Mouse (Mus musculus) CH12.LX (cell line): ENCODE data around the gene Prkn. TPM values are rescaled to one million over a fixed set of nuclear protein-coding genes. Genes with fewer than 3 reads are reported as not detected.
A peak's percentile ranks its signal among the peaks of the same experiment; 100 is the strongest.

Source experiments
- DNase-seq: peaks from one replicate; pipeline ENCODE4 v3.0.0-alpha.2; 2013; ENCODE audit errors: extremely low read depth
- H3K27ac ChIP-seq: 2 replicates; pipeline ENCODE4 v1.5.1; 2012; ENCODE audit warnings: low read depth, mild to moderate bottlenecking, control low read depth, moderate library complexity; ENCODE audit not compliant: insufficient read depth
- H3K27me3 ChIP-seq: replicated peaks from 2 replicates; pipeline ENCODE3; 2012; ENCODE audit warnings: inconsistent platforms
- H3K36me3 ChIP-seq, 2 experiments: replicated peaks in 1 of 2; 2 replicates each; pipeline versions ENCODE3 to v1.6.1; 2012; ENCODE audit warnings: inconsistent platforms in 1 of 2, low read length in 1 of 2, mild to moderate bottlenecking in 1 of 2, mixed read lengths in 1 of 2, moderate library complexity in 1 of 2; ENCODE audit not compliant: control insufficient read depth in 1 of 2, insufficient read depth in 1 of 2
- H3K4me1 ChIP-seq, 2 experiments: 2 replicates each; pipeline ENCODE4 v1.6.1; 2012; ENCODE audit warnings: inconsistent platforms in 1 of 2, moderate library complexity in 1 of 2; ENCODE audit not compliant: insufficient read depth in 2 of 2, control insufficient read depth in 1 of 2
- H3K4me2 ChIP-seq: 2 replicates; pipeline ENCODE4 v1.6.1; 2012; ENCODE audit warnings: low read depth, mild to moderate bottlenecking, control low read depth; ENCODE audit not compliant: poor library complexity, insufficient read depth, severe bottlenecking
- H3K4me3 ChIP-seq, 3 experiments: fragments of 150-350 bp in 1 of 3; sonication (generic) in 1 of 3; replicated peaks in 1 of 3; 2 replicates each; pipeline versions ENCODE3 to v1.5.1; 2011 to 2012; ENCODE audit warnings: low read depth in 2 of 3, low read length in 2 of 3, mild to moderate bottlenecking in 2 of 3, moderate library complexity in 2 of 3, control low read depth in 1 of 3, improper control_type of control experiment in 1 of 3, inconsistent platforms in 1 of 3, mixed read lengths in 1 of 3; ENCODE audit not compliant: poor library complexity in 1 of 3
- H3K79me2 ChIP-seq: replicated peaks from 2 replicates; pipeline ENCODE4 v1.6.1; 2012; ENCODE audit warnings: mild to moderate bottlenecking, moderate library complexity; ENCODE audit not compliant: control insufficient read depth, poor library complexity, insufficient read depth, severe bottlenecking; ENCODE audit errors: extremely low read depth
- H3K9ac ChIP-seq: 2 replicates; pipeline ENCODE4 v1.6.1; 2012; ENCODE audit warnings: low read depth, mild to moderate bottlenecking, control low read depth, moderate library complexity; ENCODE audit not compliant: insufficient read depth
- H3K9me3 ChIP-seq: replicated peaks from 2 replicates; pipeline ENCODE3; 2012; ENCODE audit warnings: low read length, inconsistent platforms, mixed read lengths
- CHD1 ChIP-seq: IDR thresholded peaks from 2 replicates; pipeline ENCODE4 v1.6.1; 2012; ENCODE audit warnings: low read depth, low read length, improper control_type of control experiment, inconsistent platforms
- CHD2 ChIP-seq: IDR thresholded peaks from 2 replicates; pipeline ENCODE4 v1.6.1; 2011; ENCODE audit warnings: low read length, improper control_type of control experiment
- CTCF ChIP-seq, 2 experiments: IDR thresholded peaks in 1 of 2; conservative IDR thresholded peaks in 1 of 2; 2 replicates each; pipeline ENCODE4 v1.5.1; 2011 to 2012; ENCODE audit warnings: low read depth in 2 of 2, low read length in 2 of 2, improper control_type of control experiment in 1 of 2, inconsistent platforms in 1 of 2, mild to moderate bottlenecking in 1 of 2, moderate library complexity in 1 of 2
- E2F4 ChIP-seq: IDR thresholded peaks from 2 replicates; pipeline ENCODE4 v1.6.1; 2011; ENCODE audit warnings: low read depth, low read length, improper control_type of control experiment; ENCODE audit not compliant: insufficient replicate concordance
- ETS1 ChIP-seq: conservative IDR thresholded peaks from 2 replicates; pipeline ENCODE4 v1.6.1; 2012; ENCODE audit warnings: low read depth, mild to moderate bottlenecking, inconsistent platforms, low read length, improper control_type of control experiment, moderate library complexity
- HCFC1 ChIP-seq: IDR thresholded peaks from 2 replicates; pipeline ENCODE4 v1.6.1; 2012; ENCODE audit warnings: low read depth, mild to moderate bottlenecking, inconsistent platforms, low read length, improper control_type of control experiment
- IRF4 ChIP-seq: IDR thresholded peaks from 2 replicates; pipeline ENCODE4 v1.6.1; 2014; ENCODE audit warnings: low read depth, mild to moderate bottlenecking, inconsistent platforms, low read length, improper control_type of control experiment
- KAT2A ChIP-seq: IDR thresholded peaks from 2 replicates; pipeline ENCODE4 v1.6.1; 2012; ENCODE audit warnings: low read length, improper control_type of control experiment, inconsistent platforms; ENCODE audit not compliant: insufficient replicate concordance
- MAX ChIP-seq: IDR thresholded peaks from 2 replicates; pipeline ENCODE4 v1.6.1; 2011; ENCODE audit warnings: low read length, improper control_type of control experiment
- MEF2A ChIP-seq: IDR thresholded peaks from 2 replicates; pipeline ENCODE4 v1.6.1; 2014; ENCODE audit warnings: low read depth, mild to moderate bottlenecking, inconsistent platforms, low read length, improper control_type of control experiment, borderline replicate concordance
- MYC ChIP-seq: IDR thresholded peaks from 2 replicates; pipeline ENCODE4 v1.6.1; 2011; ENCODE audit warnings: low read depth, mild to moderate bottlenecking, improper control_type of control experiment, low read length
- NELFE ChIP-seq: IDR thresholded peaks from 2 replicates; pipeline ENCODE4 v1.6.1; 2011; ENCODE audit warnings: low read depth, low read length, improper control_type of control experiment
- NRF1 ChIP-seq: IDR thresholded peaks from 2 replicates; pipeline ENCODE4 v1.6.1; 2014; ENCODE audit warnings: low read depth, mild to moderate bottlenecking, inconsistent platforms, low read length, improper control_type of control experiment, moderate library complexity
- POLR2A ChIP-seq: IDR thresholded peaks from 2 replicates; pipeline ENCODE4 v1.6.1; 2011; ENCODE audit warnings: low read depth, mild to moderate bottlenecking, improper control_type of control experiment, low read length
- POLR2AphosphoS2 ChIP-seq: IDR thresholded peaks from 2 replicates; pipeline ENCODE4 v1.6.1; 2011; ENCODE audit warnings: low read depth, low read length, improper control_type of control experiment
- RCOR1 ChIP-seq: conservative IDR thresholded peaks from 2 replicates; pipeline ENCODE4 v1.6.1; 2012; ENCODE audit warnings: low read depth, mild to moderate bottlenecking, inconsistent platforms, low read length, improper control_type of control experiment
- UBTF ChIP-seq: IDR thresholded peaks from 2 replicates; pipeline ENCODE4 v1.6.1; 2012; ENCODE audit warnings: low read depth, mild to moderate bottlenecking, inconsistent platforms, low read length, improper control_type of control experiment, moderate library complexity
- USF1 ChIP-seq: IDR thresholded peaks from 2 replicates; pipeline ENCODE4 v1.6.1; 2014; ENCODE audit warnings: low read depth, mild to moderate bottlenecking, inconsistent platforms, low read length, improper control_type of control experiment
- USF2 ChIP-seq: conservative IDR thresholded peaks from 2 replicates; pipeline ENCODE4 v1.6.1; 2011; ENCODE audit warnings: low read depth, low read length, improper control_type of control experiment
- ZKSCAN1 ChIP-seq: IDR thresholded peaks from 2 replicates; pipeline ENCODE4 v1.6.1; 2012; ENCODE audit warnings: low read depth, inconsistent platforms, low read length, improper control_type of control experiment, borderline replicate concordance
- ZNF384 ChIP-seq: IDR thresholded peaks from 2 replicates; pipeline ENCODE4 v1.6.1; 2012; ENCODE audit warnings: low read depth, low read length, improper control_type of control experiment, inconsistent platforms
- dilution Hi-C: fragments of 300-500 bp; cut with MboI; formaldehyde crosslinking; loops from 2 replicates; pipeline ENCODE4 v1.14.3; 2020; ENCODE audit warnings: low sequenced_read_pairs; ENCODE audit not compliant: extremely low pct_unique_long_range_greater_than_20kb, extremely low pct_ligation_motif_present
- in situ Hi-C: fragments of 300-500 bp; cut with MboI; formaldehyde crosslinking; loops from 3 replicates; pipeline ENCODE4 v1.14.3; 2019; ENCODE audit warnings: low sequenced_read_pairs, low pct_ligation_motif_present, low pct_unique_long_range_greater_than_20kb, mixed read lengths
- polyA plus RNA-seq: library from polyadenylated mRNA; unstranded; fragments of >175 nt; gene quantifications from 2 replicates; pipeline ENCODE4 v1.2.1, GENCODE M21; 2012; ENCODE audit warnings: low read depth; ENCODE audit not compliant: insufficient read length
- total RNA-seq, 2 experiments: library from RNA; depleted of rRNA; stranded (reverse); fragments of 300-350 nt in 1 of 2; fragments of >200 nt in 1 of 2; gene quantifications; 2 replicates each; pipeline ENCODE4 v1.2.3; 2012 to 2014

Prkn gene
- total and polyA plus RNA-seq, 3 experiments, result 0.08 TPM; not detected in 2

GRCm38 (mm10) chr17:10962151-10962550, 122.0 kb downstream of the Prkn start:
- Histone ChIP-seq H3K27ac (no peak overlapping the region), H3K4me3 (no peak overlapping the region), H3K27me3 (no peaks in the 10 kb centered on the region), H3K9me3 (no peaks in the 10 kb centered on the region), H3K9ac (no peak overlapping the region), H3K79me2 (no peaks in the 10 kb centered on the region), H3K4me2 (no peak overlapping the region), H3K4me1 (no peaks in the 10 kb centered on the region), H3K36me3 (no peaks in the 10 kb centered on the region)
- TF ChIP-seq IRF4 (no peak), CHD1 (no peak), ZKSCAN1 (no peak), POLR2A (no peak)
- dilution Hi-C loops (no loop called here), in situ Hi-C loops (no loop called here)
- no peak for DNase-seq

GRCm38 (mm10) chr17:10982136-10982535, 142.0 kb downstream of the Prkn start:
- Histone ChIP-seq H3K9ac (no peak overlapping the region), H3K27ac (no peak overlapping the region), H3K36me3 (no peaks in the 10 kb centered on the region), H3K4me2 (no peak overlapping the region), H3K4me3 (no peak overlapping the region), H3K79me2 (no peaks in the 10 kb centered on the region)
- DNase-seq, result peak; percentile 2
- dilution Hi-C loops (no loop called here), in situ Hi-C loops (no loop called here)
- TF ChIP-seq ZNF384 (no peak), E2F4 (no peak), KAT2A (no peak), CHD2 (no peak), POLR2AphosphoS2 (no peak), USF1 (no peak), POLR2A (no peak), NRF1 (no peak), MAX (no peak), CHD1 (no peak), NELFE (no peak)
- TF ChIP-seq, all 38 proteins: peak for 0
- Histone ChIP-seq H3K27me3 (no peaks in the 10 kb centered on the region), H3K9me3 (no peaks in the 10 kb centered on the region), H3K4me1 (peaks cover 0 to 5% of the 10 kb centered on the region in 2 experiments; a peak in 1 of 4 replicates)

DNA sequence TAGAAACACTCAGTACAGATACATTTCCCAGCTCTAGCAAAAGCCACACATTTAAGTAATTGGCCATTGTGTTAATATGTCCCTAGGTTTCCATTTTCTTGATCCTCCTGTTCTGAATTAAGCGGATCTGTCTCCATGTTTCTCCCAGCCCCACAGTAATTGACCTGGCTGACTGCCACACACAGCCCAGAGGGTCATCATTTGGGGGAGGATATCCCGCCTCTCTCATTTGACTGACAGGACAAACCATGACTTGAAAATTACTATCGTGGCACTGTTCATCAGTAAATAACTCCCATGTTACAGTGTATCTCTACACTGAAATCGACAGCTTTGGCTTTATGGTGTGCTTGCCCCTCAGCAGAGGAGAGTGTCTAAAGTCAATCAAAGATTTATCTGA, 146.9 kb downstream of the Prkn start:
- Histone ChIP-seq H3K36me3 (no peaks in the 10 kb centered on the region), H3K27me3 (no peaks in the 10 kb centered on the region), H3K9me3 (no peaks in the 10 kb centered on the region), H3K27ac (no peak overlapping the region), H3K4me3 (no peak overlapping the region), H3K4me1 (peaks cover 0 to 3% of the 10 kb centered on the region in 2 experiments; a peak in 1 of 4 replicates), H3K4me2 (no peak overlapping the region), H3K79me2 (no peaks in the 10 kb centered on the region), H3K9ac (no peak overlapping the region)
- dilution Hi-C loops (no loop called here), in situ Hi-C loops (no loop called here)
- DNase-seq, result no peak
- TF ChIP-seq CHD2, result no peak
- TF ChIP-seq MYC, result no peak
- no peak for TF ChIP-seq UBTF
- TF ChIP-seq RCOR1, result no peak
- TF ChIP-seq USF2, result no peak
- no peak for TF ChIP-seq CTCF (conservative IDR thresholded peaks at IDR 0.05 in 1 of 2, IDR thresholded peaks at IDR 0.05 in 1 of 2; ENCODE audit: low read depth in 2 of 2, low read length in 2 of 2)
- no peak for TF ChIP-seq ETS1
- TF ChIP-seq MAX, result no peak
- TF ChIP-seq KAT2A, result no peak
- no peak for TF ChIP-seq ZKSCAN1
- TF ChIP-seq HCFC1, result no peak
- TF ChIP-seq NRF1, result no peak
- no peak for TF ChIP-seq MEF2A
